Mouse (Mus musculus) neural tube, embryonic 10.5 days (tissue): ENCODE data around the gene Rnase9.

Experiments used
- DNase-seq: peaks from one replicate; pipeline ENCODE4 v3.0.0-alpha.2; 2017; ENCODE audit warnings: low spot score; ENCODE audit errors: extremely low spot score

Gene Rnase9

DNA sequence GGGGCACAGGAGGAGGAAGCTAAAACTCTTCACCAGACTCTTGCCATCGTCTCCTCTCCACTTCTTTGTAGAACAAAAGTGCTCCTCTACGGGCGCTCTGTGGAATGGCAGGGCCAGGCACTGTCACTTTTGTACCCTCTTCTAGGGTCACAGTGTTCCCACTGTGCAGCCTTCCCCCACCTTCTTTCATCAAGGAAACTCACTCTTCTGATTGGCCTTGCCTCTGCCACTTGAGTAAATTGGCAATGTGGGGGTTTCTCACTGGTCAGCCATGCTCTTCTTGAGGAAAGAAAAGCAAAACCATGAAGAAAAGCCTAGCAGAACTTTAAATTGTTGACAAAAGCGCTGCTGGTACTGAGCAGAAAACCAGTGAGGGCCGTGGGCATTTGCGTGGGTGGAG lies at the start of gene Rnase9:
Gene Rnase9 (minus strand): TSS at position 101 of the 400 bp plus-strand sequence.
- no peak for DNase-seq

GRCm38 (mm10) chr14:51090077-51090781 lies 48.6 kb upstream of the Rnase9 start:
- DNase-seq = peak; percentile 89

DNA sequence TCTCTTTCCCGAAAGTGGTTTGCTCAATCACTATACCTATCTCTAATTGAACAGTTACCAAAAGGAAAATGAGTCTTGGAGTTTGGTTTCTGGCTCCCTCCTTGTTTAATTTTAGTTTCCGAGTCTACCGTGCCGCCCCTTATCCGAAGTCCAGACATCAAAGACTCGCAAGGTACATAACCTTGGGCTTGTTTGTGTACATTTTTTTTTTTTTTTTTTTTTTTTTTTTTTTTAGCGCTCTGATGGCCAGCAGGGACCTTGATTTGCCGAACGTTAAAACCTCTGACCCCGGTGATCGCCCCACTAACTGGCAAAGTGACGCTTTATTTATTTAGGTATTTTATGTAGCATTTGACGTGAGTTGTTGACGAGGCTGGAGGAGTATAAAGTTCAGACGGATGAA lies 48.0 kb upstream of the Rnase9 start:
- DNase-seq = no peak

- DNase-seq = peak; percentile 99
Observed at GRCm38 (mm10) chr14:51088970-51089673, 47.5 kb upstream of the Rnase9 start.

DNA sequence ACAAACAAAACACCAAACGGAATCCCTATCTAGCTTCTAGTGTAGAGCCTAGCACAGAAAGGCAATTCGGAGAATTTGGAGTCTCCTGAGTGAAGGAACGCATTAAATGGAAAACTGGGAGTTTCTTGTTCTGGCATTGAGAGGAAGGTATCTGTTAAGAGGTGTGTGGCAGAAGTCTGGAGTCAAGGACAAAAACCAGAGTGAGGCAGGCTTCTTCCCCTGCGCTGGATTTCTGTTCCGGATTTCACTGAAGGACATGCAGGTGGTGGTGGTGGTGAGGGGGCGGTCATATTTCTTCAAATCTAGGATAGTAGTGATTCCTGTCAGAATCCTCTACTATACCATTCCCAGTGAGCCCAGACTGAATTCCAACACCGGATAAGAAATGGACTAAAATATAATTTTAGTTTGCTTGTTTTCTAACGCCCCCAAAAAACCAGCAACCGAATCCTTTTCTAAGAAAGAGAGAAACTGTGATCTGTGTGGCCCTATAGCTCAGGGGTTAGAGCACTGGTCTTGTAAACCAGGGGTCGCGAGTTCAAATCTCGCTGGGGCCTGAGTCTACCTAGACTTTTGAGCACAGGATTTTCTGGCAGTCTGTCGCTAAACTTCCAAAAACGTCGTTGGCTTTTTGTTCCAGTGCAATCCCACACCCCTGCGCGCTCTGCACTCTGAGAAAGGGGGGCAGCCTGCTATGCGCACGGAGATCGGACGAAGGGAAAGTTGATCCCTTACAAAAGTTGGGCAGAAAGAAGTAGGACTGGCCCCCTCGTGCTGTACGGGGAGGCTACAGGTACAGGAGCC lies 46.7 kb upstream of the Rnase9 start:
- peak; percentile 86 for DNase-seq

- DNase-seq = no peak
Observed at GRCm38 (mm10) chr14:51087762-51088161, 46.1 kb upstream of the Rnase9 start.

- no peak for DNase-seq
Observed at GRCm38 (mm10) chr14:51085911-51086310, 44.2 kb upstream of the Rnase9 start.

DNA sequence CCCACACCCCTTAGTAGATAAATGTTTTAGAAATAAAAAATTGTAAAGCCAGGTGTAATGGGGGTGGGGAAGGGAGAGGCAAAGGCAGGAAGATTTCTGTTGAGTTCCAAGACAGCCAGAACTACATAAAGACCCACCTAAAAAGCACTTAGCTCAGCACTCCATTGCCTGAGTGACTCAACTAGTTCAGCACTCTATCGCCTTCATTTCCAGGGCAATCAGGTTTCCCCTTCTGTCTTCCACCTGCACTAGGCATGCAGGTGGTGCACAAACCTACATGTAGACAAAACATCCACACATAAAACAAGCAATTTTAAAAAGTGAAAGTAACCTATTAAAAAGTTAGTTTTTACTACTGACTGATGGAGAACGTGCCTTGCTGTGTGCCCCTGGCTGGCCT lies 43.4 kb upstream of the Rnase9 start:
- no peak for DNase-seq

DNA sequence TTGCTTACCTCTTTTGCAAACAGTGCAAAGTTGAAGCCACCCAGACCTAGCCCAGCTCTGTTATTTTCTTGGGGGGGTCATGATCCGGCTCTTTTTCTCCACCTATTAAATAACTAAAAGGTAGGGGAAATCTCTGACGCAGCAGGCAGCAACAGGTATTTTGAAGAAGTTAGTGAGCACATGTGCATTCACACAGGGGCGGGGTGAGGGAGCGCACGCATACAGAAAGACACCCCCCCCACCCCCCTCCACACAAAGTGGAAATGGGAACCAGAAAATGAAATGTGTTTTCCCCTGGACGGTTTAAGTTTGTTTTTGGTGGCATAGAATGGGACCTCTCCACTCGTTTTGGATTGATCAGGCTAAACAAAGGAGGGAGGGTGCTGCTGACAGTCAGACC lies 42.1 kb upstream of the Rnase9 start:
- peak; percentile 19 for DNase-seq

GRCm38 (mm10) chr14:51082599-51083581 lies 41.2 kb upstream of the Rnase9 start:
- peak; percentile 73 for DNase-seq

DNA sequence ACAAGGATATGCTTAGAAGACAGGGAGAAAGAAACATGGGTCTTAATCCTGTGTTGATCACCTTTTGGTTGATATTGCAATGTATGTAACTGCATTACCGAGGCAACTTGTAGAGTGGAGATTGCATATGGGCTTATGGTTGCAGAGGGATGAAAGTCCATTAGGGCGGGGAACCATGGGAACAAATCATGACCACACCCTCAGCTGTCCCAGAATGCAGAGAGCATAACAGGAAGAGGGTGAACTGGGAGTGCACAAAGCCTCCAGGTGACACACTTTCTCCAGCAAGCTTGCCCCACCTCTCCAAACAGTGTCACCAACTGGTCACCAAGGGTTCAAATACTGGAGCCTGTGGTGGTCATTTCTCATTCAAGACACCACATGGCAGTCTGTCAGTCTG lies 39.4 kb upstream of the Rnase9 start:
- DNase-seq = no peak

DNA sequence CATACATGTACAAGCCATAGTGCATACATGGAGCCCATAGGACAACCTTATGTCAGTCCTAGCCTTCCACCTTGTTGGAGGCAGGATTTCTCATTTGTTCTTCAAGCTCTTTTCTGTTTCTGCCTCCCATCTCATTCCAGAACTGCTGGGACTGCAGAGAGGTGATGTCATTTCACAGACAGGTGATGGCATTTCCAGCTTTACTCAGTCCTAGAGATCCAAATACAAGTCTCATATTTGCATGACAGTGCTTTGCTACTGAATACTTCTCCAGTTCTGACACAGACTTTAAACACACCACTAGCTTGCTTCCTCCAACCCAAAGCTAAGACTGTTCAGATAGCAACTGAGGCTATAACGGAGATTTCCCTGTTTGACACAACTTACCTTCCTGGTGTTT lies 37.5 kb upstream of the Rnase9 start:
- no peak for DNase-seq

DNA sequence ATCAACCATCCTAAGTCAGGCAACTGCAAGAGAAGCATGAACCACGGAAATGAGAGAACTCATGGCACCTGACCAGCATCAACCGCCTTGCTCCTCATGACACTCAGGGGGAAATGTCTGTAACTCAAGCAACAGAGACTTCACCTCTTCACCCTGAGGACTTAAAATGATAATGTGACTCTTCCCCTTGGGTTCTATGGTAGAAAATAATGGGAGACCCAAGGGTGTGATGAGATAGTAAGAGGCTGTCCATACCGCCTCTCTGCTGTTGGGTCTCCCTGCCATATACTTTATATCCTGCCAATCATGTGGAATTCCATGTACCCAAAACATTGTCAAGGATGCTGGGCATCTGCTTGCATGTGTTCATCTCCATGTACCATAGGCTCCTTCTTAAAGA lies 32.7 kb upstream of the Rnase9 start, which contains the start of gene Olfr750:
Gene Olfr750 (minus strand): TSS at position 101 of the 400 bp plus-strand sequence.
- no peak for DNase-seq

DNA sequence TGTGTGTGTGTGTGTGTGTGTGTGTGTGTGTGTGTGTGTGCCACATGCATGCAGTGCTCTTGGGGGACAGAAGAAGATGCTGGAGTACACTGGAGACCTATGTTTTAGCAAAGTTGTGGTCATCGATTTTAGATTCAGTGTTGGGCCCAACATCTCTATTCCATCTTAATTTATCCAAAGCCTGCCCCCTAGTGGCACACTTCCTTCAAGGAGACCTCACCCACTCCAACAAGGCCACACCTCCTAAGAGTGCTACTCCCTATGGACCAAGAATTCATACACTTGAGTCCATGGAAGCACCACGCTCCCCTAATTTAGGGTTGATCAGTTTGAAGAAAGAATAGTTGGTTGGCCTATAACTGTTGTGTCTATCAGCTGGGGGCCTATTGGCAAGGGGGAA lies 27.9 kb upstream of the Rnase9 start:
- DNase-seq = no peak

GRCm38 (mm10) chr14:51068956-51069355 lies 27.3 kb upstream of the Rnase9 start:
- DNase-seq = no peak

- DNase-seq = no peak
Observed at GRCm38 (mm10) chr14:51060761-51061160, 19.1 kb upstream of the Rnase9 start.

- DNase-seq = no peak
Observed at GRCm38 (mm10) chr14:51057401-51057831, 15.7 kb upstream of the Rnase9 start, which contains the start of gene Rnase12. Rnase12 (minus strand) TSS chr14:51057661.

DNA sequence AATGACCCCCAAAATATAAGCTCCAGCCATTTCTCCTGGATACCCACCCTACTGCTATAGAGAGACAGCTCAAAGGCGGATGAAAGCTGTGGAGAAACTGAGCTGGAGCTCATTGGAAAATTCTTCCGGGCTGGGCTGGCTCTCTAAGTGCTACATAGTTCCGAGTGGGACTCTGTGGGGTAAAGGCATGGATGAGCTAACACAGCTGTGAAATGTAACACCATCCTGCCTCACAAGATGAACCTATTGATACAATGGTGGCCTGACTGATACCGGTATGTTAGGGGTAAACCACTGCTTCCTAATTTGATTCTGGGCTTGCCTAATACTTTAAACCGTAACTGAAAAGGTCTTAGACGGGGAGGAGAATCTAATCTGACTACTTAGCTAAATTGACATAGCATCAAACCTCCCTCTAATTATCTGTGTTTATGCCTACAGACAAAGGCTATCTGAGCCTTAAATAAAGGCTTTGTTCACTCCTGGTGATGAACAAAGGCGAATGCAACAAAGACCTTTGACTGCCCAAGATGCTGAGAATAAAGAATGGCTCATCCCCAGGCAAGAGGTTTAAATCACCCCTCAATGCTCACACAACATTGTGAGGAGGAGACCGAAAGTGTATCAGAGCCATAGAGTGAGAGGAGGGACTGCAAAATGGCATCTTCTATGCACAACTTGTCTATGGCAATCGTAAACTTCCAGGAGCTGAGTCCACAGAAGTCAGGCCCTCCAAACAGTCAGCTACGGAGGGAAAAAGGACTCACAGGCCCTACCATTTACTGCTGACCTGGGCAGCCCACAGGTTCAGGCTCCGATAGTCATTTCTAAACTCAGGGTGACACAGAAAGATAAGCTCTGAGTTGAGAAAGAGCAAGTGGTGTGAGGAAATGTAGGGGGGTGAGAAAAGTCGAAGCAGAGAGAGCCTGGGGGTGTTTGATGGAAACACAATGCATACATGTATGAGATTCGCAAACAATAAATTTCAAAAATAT lies 12.9 kb upstream of the Rnase9 start:
- DNase-seq = no peak

DNA sequence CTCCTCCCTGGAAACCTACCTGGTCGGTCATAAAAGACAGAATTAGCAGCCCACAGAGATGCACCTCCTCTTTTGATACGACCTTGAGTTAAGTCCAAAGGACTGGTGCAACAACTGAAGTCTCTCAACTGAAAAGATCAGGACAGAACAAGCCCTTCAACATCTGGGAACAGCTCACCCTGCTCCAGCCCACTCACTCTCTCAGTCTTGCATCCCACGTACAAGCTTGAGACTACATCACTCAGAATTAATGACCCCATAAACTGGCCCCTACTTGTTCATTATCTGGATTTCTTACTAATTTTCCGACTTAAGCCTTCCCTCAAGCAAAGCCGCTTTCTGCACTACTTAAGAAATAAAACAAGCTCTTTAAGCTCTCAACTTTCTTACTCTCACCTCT lies 11.5 kb upstream of the Rnase9 start:
- DNase-seq = no peak
